Mouse (Mus musculus) stomach, postnatal 0 days (tissue): Measurements from ENCODE around the gene Syt6.

Source experiments
- CTCF ChIP-seq: IDR thresholded peaks from 2 replicates; pipeline ENCODE4 v1.5.1; 2016; ENCODE audit warnings: antibody characterized with exemption, low read depth, mild to moderate bottlenecking, moderate library complexity
- EP300 ChIP-seq: optimal IDR thresholded peaks from 2 replicates; pipeline ENCODE3; 2016; ENCODE audit warnings: antibody characterized with exemption

- TF ChIP-seq EP300, result no peak
- no peak for TF ChIP-seq CTCF
Observed at GRCm38 (mm10) chr3:103610231-103610630, 35.2 kb downstream of the Syt6 start.
